Mouse (Mus musculus) ES-Bruce4 (cell line): Measurements from ENCODE around the gene Cpne5.

Source experiments
- CTCF ChIP-seq: IDR thresholded peaks from one replicate; pipeline ENCODE4 v1.8.1; 2011; ENCODE audit warnings: low read depth, low read length
- POLR2A ChIP-seq: IDR thresholded peaks from one replicate; pipeline ENCODE4 v1.8.1; 2011; ENCODE audit warnings: low read length; ENCODE audit not compliant: insufficient read depth

- TF ChIP-seq POLR2A: no peak
- no peak for TF ChIP-seq CTCF
These were observed 94.7 kb downstream of the Cpne5 start for GRCm38 (mm10) chr17:29143266-29143665.
